Mouse (Mus musculus) embryonic facial prominence, embryonic 11.5 days (tissue): ENCODE data around the gene Zfp57. TPM values are rescaled to one million over a fixed set of nuclear protein-coding genes. Genes with fewer than 3 reads are reported as not detected.
A peak's percentile ranks its signal among the peaks of the same experiment; 100 is the strongest.

Experiments used
- ATAC-seq: fragments of 200-750 bp; cut with Nextera tagmentation; replicated peaks from 2 replicates; pipeline ENCODE4 v1.8.0; 2017; ENCODE audit warnings: low read depth; ENCODE audit not compliant: insufficient number of reproducible peaks, low FRiP score, low TSS enrichment
- DNase-seq: peaks from one replicate; pipeline ENCODE4 v3.0.0-alpha.2; 2015; ENCODE audit warnings: low spot score
- H3K27ac ChIP-seq: fragments of 300-500 bp; sonication (generic); replicated peaks from 2 replicates; pipeline ENCODE4 v1.5.1; 2014; ENCODE audit warnings: mild to moderate bottlenecking, low read depth, low read length, control low read depth
- H3K27me3 ChIP-seq: fragments of 300-500 bp; sonication (generic); 2 replicates; pipeline ENCODE4 v1.6.1; 2014; ENCODE audit warnings: mild to moderate bottlenecking, low read length, moderate library complexity, mixed read lengths; ENCODE audit not compliant: control insufficient read depth, insufficient read depth
- H3K36me3 ChIP-seq: fragments of 300-500 bp; sonication (generic); replicated peaks from 2 replicates; pipeline ENCODE4 v1.6.1; 2014; ENCODE audit warnings: low read depth, mild to moderate bottlenecking, low read length, moderate library complexity, mixed read lengths; ENCODE audit not compliant: control insufficient read depth, insufficient read depth
- H3K4me1 ChIP-seq: fragments of 300-500 bp; sonication (generic); 2 replicates; pipeline ENCODE4 v1.6.1; 2014; ENCODE audit warnings: low read length, mixed read lengths; ENCODE audit not compliant: control insufficient read depth, insufficient read depth
- H3K4me2 ChIP-seq: fragments of 300-500 bp; sonication (generic); 2 replicates; pipeline ENCODE4 v1.6.1; 2014; ENCODE audit warnings: low read depth, mild to moderate bottlenecking, control low read depth, low read length, moderate library complexity
- H3K4me3 ChIP-seq: fragments of 300-500 bp; sonication (generic); 2 replicates; pipeline ENCODE4 v1.5.1; 2014; ENCODE audit warnings: low read depth, low read length, control low read depth
- H3K9ac ChIP-seq: fragments of 300-500 bp; sonication (generic); replicated peaks from 2 replicates; pipeline ENCODE4 v1.6.1; 2014; ENCODE audit warnings: mild to moderate bottlenecking, control low read depth, low read length
- H3K9me3 ChIP-seq: fragments of 300-500 bp; sonication (generic); replicated peaks from 2 replicates; pipeline ENCODE4 v1.6.1; 2016; ENCODE audit warnings: mild to moderate bottlenecking, low read length, inconsistent platforms, mixed read lengths; ENCODE audit not compliant: control insufficient read depth
- WGBS: fragments of 180-500 bp; shearing (Covaris S2); extraction: QIAGEN DNeasy Blood & Tissue Kit; methylation state at CpG from one replicate; pipeline ENCODE4 v1.1.7; 2014; 5-methylcytosine and 5-hydroxymethylcytosine counted together
- polyA plus RNA-seq: library from polyadenylated mRNA; unstranded; fragments of >200 nt; fragmentation: Nextera tagmentation; extraction: Ambion mirVana; gene quantifications from 2 replicates; pipeline ENCODE4 v1.2.1, GENCODE M21; 2014

Zfp57 gene
- polyA plus RNA-seq, 1 experiment from 2014 or later: 110 TPM

DNA sequence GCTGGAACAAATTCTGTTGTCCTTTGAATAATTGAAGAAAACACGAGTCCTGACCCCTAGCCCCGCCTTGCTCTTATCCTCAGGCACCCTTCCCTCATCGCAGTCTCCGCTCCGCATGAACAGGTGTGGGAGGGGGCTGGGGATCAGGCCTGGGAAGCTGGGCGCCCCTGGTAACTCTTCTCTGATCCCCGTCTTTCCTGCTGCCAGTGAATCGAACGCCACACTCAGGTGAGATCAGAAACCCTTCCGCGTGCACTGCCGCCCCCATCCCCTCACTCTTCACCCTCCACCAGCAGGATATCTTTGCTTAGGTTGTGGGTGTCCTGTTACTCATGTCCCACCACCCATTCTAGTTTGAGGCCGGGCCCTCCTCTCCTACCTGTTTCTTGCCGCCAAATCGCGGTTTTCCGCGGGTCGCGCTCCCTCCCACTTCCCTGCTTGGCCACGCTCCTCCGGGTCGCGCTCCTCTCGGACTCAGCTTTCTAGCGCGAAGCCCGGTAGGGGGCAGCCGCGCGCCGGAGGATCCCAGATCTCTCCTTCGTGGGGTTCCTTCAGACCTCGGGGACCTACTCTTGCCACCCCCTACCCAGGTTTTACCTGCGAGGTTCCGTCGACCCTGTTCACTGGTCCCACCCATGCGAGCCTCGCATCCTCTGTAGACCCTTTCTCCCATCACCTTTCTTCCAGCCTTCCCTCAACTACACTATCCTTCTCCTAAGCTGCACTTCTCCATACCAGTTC is 48.8 kb downstream of the Zfp57 start:
- ATAC-seq (peak; percentile 3), DNase-seq (peak; percentile 74)
- Histone ChIP-seq H3K27me3 (no peaks in the 10 kb centered on the region), H3K4me3 (peak overlapping the region; percentile 65), H3K9me3 (no peaks in the 10 kb centered on the region), H3K9ac (no peak overlapping the region), H3K36me3 (peaks cover 3% of the 10 kb centered on the region; the same call in 1 of the 2 replicates), H3K4me2 (peak overlapping the region; percentile 93), H3K27ac (no peak overlapping the region), H3K4me1 (peaks cover 4% of the 10 kb centered on the region; the same call in 1 of the 2 replicates)
- 2% methylated on average over 39 of the region's 39 CpGs for WGBS

DNA sequence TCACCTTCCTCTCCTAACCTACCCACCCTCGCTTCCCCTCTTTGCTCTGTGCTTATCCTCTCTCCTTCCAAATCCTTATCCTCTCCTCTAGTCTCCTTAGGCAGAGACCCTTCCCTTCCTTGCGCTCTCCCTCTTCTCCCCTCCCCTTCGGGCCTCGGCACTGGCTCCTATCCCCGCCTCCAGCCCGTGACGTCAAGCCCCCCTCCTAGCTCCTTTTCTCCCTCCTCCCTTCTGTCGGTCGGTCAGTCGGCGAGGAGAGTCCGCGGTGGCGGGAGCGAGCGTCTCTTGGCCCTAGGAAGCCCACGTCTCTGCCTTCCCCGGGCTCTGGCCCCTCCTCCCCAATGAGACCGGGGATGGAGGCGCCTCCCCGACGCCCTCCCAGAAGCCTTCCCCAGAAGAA is 49.4 kb downstream of the Zfp57 start:
- ATAC-seq (peak; percentile 64), DNase-seq (peak; percentile 86)
- peak overlapping the region; percentile 65 for H3K4me3 ChIP-seq
- peak overlapping the region; percentile 93 for H3K4me2 ChIP-seq
- H3K4me1 ChIP-seq: peaks cover 4% of the 10 kb centered on the region; the same call in 1 of the 2 replicates
- no peaks in the 10 kb centered on the region for H3K27me3 ChIP-seq
- WGBS: 0% methylated on average over 21 of the region's 22 CpGs
- H3K9ac ChIP-seq: peak overlapping the region; percentile 74
- peaks cover 6% of the 10 kb centered on the region for H3K36me3 ChIP-seq
- H3K27ac ChIP-seq: no peak overlapping the region
- H3K9me3 ChIP-seq: no peaks in the 10 kb centered on the region

DNA sequence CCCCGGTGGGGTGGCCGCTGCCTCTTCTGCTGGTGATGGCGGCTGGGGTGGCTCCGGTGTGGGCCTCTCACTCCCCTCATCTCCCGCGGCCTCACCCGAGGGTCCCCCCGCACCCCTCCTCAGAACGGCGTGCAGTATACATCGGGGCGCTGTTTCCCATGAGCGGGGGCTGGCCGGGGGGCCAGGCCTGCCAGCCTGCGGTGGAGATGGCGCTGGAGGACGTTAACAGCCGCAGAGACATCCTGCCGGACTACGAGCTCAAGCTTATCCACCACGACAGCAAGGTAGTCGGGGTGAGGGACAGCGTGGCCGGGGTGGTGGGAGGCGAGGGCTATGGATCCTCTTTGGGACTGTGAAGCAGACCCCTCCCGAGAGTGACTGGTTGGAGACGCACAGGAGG is 49.9 kb downstream of the Zfp57 start:
- no peak overlapping the region for H3K27ac ChIP-seq
- peaks cover 9% of the 10 kb centered on the region for H3K36me3 ChIP-seq
- DNase-seq (peak; percentile 6), ATAC-seq (peak; percentile 36)
- H3K27me3 ChIP-seq: no peaks in the 10 kb centered on the region
- WGBS: 2% methylated on average over 27 of the region's 27 CpGs
- H3K4me3 ChIP-seq: peak overlapping the region; percentile 65
- no peaks in the 10 kb centered on the region for H3K9me3 ChIP-seq
- H3K4me2 ChIP-seq: peak overlapping the region; percentile 93
- H3K4me1 ChIP-seq: peaks cover 4% of the 10 kb centered on the region; the same call in 1 of the 2 replicates
- H3K9ac ChIP-seq: peak overlapping the region; percentile 74

DNA sequence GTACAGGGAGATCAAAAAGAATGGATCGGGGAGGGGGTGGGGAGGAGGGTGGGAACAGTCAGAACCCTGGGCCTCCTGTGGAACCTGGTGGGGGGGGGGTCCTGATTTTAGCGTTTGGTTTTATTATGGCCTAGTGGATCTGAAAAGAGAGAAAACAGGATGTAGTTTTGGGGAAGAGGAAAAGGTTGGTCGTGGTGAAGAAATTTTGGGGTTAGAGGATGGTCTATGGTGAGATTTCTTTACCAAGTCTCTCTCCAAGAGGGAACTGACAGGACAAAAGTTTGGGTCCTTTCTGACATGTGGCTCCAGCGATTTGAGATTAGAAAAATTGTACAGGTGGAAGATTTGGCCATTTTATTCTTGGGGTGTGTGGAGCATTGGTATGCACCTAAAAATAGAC is 50.8 kb downstream of the Zfp57 start:
- Histone ChIP-seq H3K36me3 (peaks cover 14% of the 10 kb centered on the region), H3K4me2 (peak overlapping the region; percentile 93; the same call in 1 of the 2 replicates), H3K27me3 (no peaks in the 10 kb centered on the region), H3K9me3 (no peaks in the 10 kb centered on the region), H3K9ac (no peak overlapping the region), H3K4me1 (peaks cover 4% of the 10 kb centered on the region; the same call in 1 of the 2 replicates), H3K27ac (no peak overlapping the region), H3K4me3 (no peak overlapping the region)
- no peak for ATAC-seq
- 56% methylated on average over 4 of the region's 4 CpGs for WGBS
- DNase-seq: no peak

DNA sequence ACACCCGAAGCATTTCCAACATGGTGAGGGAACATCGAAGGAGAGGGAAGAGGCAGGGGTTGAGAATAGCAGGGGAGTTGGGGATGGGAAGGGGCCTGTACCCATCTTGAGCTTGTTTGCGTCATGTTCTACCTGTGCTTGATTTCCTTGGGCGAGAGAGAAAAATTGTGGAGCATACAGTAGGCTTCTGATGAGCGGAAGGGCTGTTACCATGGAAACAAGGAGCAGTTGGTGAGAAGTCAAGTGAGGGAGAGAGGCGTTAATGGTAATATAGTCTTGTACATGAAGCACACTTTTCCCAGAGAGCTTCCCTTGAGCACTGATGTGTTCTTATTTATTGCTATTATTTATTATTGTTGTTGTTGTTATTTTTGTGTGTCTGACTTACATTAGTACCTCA is 56.0 kb downstream of the Zfp57 start:
- DNase-seq (no peak), ATAC-seq (no peak)
- Histone ChIP-seq H3K4me1 (no peaks in the 10 kb centered on the region), H3K4me2 (no peak overlapping the region), H3K27ac (no peak overlapping the region), H3K9me3 (no peaks in the 10 kb centered on the region), H3K27me3 (no peaks in the 10 kb centered on the region), H3K36me3 (peaks cover 17% of the 10 kb centered on the region), H3K9ac (no peak overlapping the region), H3K4me3 (no peak overlapping the region)
- 91% methylated on average over 6 of the region's 6 CpGs for WGBS

Other genes starting within 250 kb of the Zfp57 start
- gene H2-M10.5, start 228.3 kb upstream of the Zfp57 start, polyA plus RNA-seq: not detected in 2 replicates
- gene H2-M10.6, start 189.0 kb upstream of the Zfp57 start, polyA plus RNA-seq: not detected in 2 replicates
- 36.0 and 38.2 TPM in 2 replicates for gene Trim26, start 164.0 kb upstream of the Zfp57 start, polyA plus RNA-seq
- 0.25 and 0.39 TPM in 2 replicates for gene Trim15, start 134.0 kb upstream of the Zfp57 start, polyA plus RNA-seq
- gene Trim10, start 131.6 kb upstream of the Zfp57 start, polyA plus RNA-seq: 5.9 and 7.4 TPM in 2 replicates
- not detected in 2 replicates for gene Trim40, start 111.0 kb upstream of the Zfp57 start, polyA plus RNA-seq
- gene Trim31, start 103.0 kb upstream of the Zfp57 start, polyA plus RNA-seq: not detected in 2 replicates
- 0.13 TPM in 1 of 2 replicates, not detected in the other for gene Rnf39, start 58.2 kb upstream of the Zfp57 start, polyA plus RNA-seq
- 136 and 152 TPM in 2 replicates for gene Ppp1r11, start 49.4 kb upstream of the Zfp57 start, polyA plus RNA-seq
- gene Znrd1, start 42.6 kb upstream of the Zfp57 start, polyA plus RNA-seq: 96.7 and 104 TPM in 2 replicates
- 8.0 and 9.3 TPM in 2 replicates for gene Znrd1as, start 42.6 kb upstream of the Zfp57 start, polyA plus RNA-seq
- gene 2410137M14Rik, start 19.9 kb upstream of the Zfp57 start, polyA plus RNA-seq: not detected in 2 replicates
- gene H2-M5, start 11.6 kb upstream of the Zfp57 start, polyA plus RNA-seq: 0.39 and 0.45 TPM in 2 replicates
- 0.20 TPM in 1 of 2 replicates, not detected in the other for gene Mog, start 22.2 kb downstream of the Zfp57 start, polyA plus RNA-seq
- gene Gabbr1, start 44.8 kb downstream of the Zfp57 start, polyA plus RNA-seq: 6.1 and 8.9 TPM in 2 replicates
- not detected in 2 replicates for gene Olfr90, start 87.3 kb downstream of the Zfp57 start, polyA plus RNA-seq
- gene Olfr91, start 97.1 kb downstream of the Zfp57 start, polyA plus RNA-seq: not detected in 2 replicates
- gene Olfr92, start 118.9 kb downstream of the Zfp57 start, polyA plus RNA-seq: not detected in 2 replicates
- not detected in 2 replicates for gene Olfr93, start 160.3 kb downstream of the Zfp57 start, polyA plus RNA-seq
- not detected in 2 replicates for gene Ubd, start 192.7 kb downstream of the Zfp57 start, polyA plus RNA-seq
- gene Olfr94, start 199.8 kb downstream of the Zfp57 start, polyA plus RNA-seq: not detected in 2 replicates
- gene Olfr95, start 212.0 kb downstream of the Zfp57 start, polyA plus RNA-seq: not detected in 2 replicates
- not detected in 2 replicates for gene Olfr96, start 219.0 kb downstream of the Zfp57 start, polyA plus RNA-seq
- not detected in 2 replicates for gene Olfr97, start 236.2 kb downstream of the Zfp57 start, polyA plus RNA-seq